Mouse (Mus musculus) C2C12 (cell line): ENCODE results near the gene Armc8.

Experiments used
- CEBPB ChIP-seq: IDR thresholded peaks from one replicate; pipeline ENCODE4 v1.6.1; 2011; ENCODE audit warnings: low read depth, mild to moderate bottlenecking, control low read depth, moderate library complexity
- CTCF ChIP-seq: IDR thresholded peaks from one replicate; pipeline ENCODE4 v1.5.1; 2011; ENCODE audit not compliant: control insufficient read depth, insufficient read depth, insufficient read length
- FOSL1 ChIP-seq: IDR thresholded peaks from one replicate; pipeline ENCODE4 v1.8.0; 2011; ENCODE audit warnings: mild to moderate bottlenecking, low read length; ENCODE audit not compliant: poor library complexity, insufficient read depth, severe bottlenecking
- MAX ChIP-seq: IDR thresholded peaks from one replicate; pipeline ENCODE4 v1.6.1; 2011; ENCODE audit warnings: mild to moderate bottlenecking, control low read depth
- MYOD1 ChIP-seq: IDR thresholded peaks from one replicate; pipeline ENCODE4 v1.6.1; 2011; ENCODE audit warnings: low read depth; ENCODE audit not compliant: control insufficient read depth, insufficient read length
- MYOG ChIP-seq: IDR thresholded peaks from one replicate; pipeline ENCODE4 v1.6.1; 2011; ENCODE audit not compliant: control insufficient read depth, insufficient read length; ENCODE audit errors: extremely low read depth
- USF1 ChIP-seq: IDR thresholded peaks from one replicate; pipeline ENCODE4 v1.6.1; 2011; ENCODE audit warnings: low read depth, mild to moderate bottlenecking, control low read depth, moderate library complexity

DNA sequence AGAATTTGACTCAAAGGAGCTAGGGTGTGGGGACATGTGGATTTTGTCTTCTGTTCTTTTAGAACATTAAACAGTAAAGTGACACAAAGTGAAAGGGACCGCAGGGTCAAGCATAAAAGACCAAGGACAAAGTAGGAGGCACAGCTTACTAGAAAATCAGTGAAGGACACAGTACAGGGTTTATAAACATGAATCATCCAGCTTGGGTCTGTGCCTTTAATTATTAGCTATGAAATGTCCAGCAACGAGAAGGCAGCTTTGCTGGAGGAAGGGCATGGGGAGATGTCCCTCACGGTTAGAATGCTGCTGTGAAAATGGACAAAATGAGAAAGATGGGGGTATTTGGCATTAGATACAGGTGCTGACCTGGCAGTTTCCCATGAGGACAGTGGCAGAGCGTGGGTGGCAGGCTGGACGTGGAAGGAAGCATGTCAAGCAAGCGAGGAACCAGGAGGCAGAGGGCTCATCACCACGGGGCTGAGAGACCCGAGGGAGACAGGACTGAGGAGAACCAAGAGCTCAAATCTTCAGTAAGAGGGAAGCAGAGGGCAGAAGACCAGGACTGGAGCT, 81.5 kb downstream of the Armc8 start:
- TF ChIP-seq CTCF (no peak), FOSL1 (no peak), MYOG (no peak), MAX (no peak), USF1 (no peak), MYOD1 (no peak), CEBPB (no peak)
